Mouse (Mus musculus) megakaryocyte, adult 5-6 weeks (primary cell): ENCODE results near the gene Eif1b. TPM values are rescaled to one million over a fixed set of nuclear protein-coding genes. Genes with fewer than 3 reads are reported as not detected.
"Not testable (repeated sequence)": the region's sequence is repeated elsewhere in the genome, so short reads cannot be mapped to it uniquely, and the experiment has no call there.

ENCODE experiments used
- ATAC-seq: 2 replicates; pipeline ENCODE4 v1.8.0; 2016; ENCODE audit warnings: mild to moderate bottlenecking, inconsistent platforms; ENCODE audit not compliant: poor library complexity, severe bottlenecking
- total RNA-seq, 2 experiments: library from RNA; stranded (forward) in 1 of 2; stranded (reverse) in 1 of 2; fragments of 153-499, 151-499 nt in 1 of 2; fragments of 221-1000, 200-1000 nt in 1 of 2; gene quantifications; 2 replicates each; pipeline versions ENCODE4 v1.2.3 to v1.2.4; 2015 to 2017

Gene Eif1b
- total RNA-seq, 2 experiments from 2014 or later = 68.3 to 80.3 TPM

- no peak for ATAC-seq
These were observed 27.6 kb downstream of the Eif1b start for GRCm38 (mm10) chr9:120519469-120520125.

- ATAC-seq = no peak
These were observed 29.1 kb downstream of the Eif1b start for GRCm38 (mm10) chr9:120521161-120521560.

GRCm38 (mm10) chr9:120527270-120527669 is 35.2 kb downstream of the Eif1b start:
- ATAC-seq = no peak

- ATAC-seq = no peak
These were observed 35.9 kb downstream of the Eif1b start for GRCm38 (mm10) chr9:120527919-120528318.

- ATAC-seq = peak; percentile 41; the same call in 1 of the 2 replicates
These were observed 36.9 kb downstream of the Eif1b start for GRCm38 (mm10) chr9:120528815-120529510.

- ATAC-seq = no peak
These were observed 38.4 kb downstream of the Eif1b start for GRCm38 (mm10) chr9:120530471-120530870.

GRCm38 (mm10) chr9:120532062-120532461 is 40.0 kb downstream of the Eif1b start:
- ATAC-seq = no peak

- peak; percentile 44 for ATAC-seq
These were observed 40.7 kb downstream of the Eif1b start for GRCm38 (mm10) chr9:120532691-120533090.

GRCm38 (mm10) chr9:120533446-120533950 is 41.5 kb downstream of the Eif1b start:
- not testable (repeated sequence) for ATAC-seq

- ATAC-seq = peak; percentile 70
These were observed 47.7 kb downstream of the Eif1b start, which contains the start of gene Entpd3 for GRCm38 (mm10) chr9:120539662-120540251. Gene Entpd3 (plus strand): TSS chr9:120539818.

- ATAC-seq = no peak
These were observed 49.4 kb downstream of the Eif1b start for GRCm38 (mm10) chr9:120541411-120541810.

- ATAC-seq = no peak
These were observed 50.2 kb downstream of the Eif1b start for GRCm38 (mm10) chr9:120542241-120542640.

Other genes starting within 250 kb of the Eif1b start
- 0.46 TPM in 1 of 2 replicates, not detected in the other for gene Myrip, start 190.7 kb upstream of the Eif1b start, total RNA-seq (2015)
- gene Myrip, start 190.7 kb upstream of the Eif1b start, total RNA-seq (2017) = not detected in 2 replicates
- gene Entpd3, start 47.6 kb downstream of the Eif1b start, total RNA-seq (2015) = 0.11 and 0.21 TPM in 2 replicates
- 0.04 TPM in 1 of 2 replicates, not detected in the other for gene Entpd3, start 47.6 kb downstream of the Eif1b start, total RNA-seq (2017)
- gene Rpl14, start 79.2 kb downstream of the Eif1b start, total RNA-seq (2015) = 936 and 951 TPM in 2 replicates
- 1,220 and 1,324 TPM in 2 replicates for gene Rpl14, start 79.2 kb downstream of the Eif1b start, total RNA-seq (2017)